Mouse (Mus musculus): Measurements from ENCODE around the gene Gphn.

DNA sequence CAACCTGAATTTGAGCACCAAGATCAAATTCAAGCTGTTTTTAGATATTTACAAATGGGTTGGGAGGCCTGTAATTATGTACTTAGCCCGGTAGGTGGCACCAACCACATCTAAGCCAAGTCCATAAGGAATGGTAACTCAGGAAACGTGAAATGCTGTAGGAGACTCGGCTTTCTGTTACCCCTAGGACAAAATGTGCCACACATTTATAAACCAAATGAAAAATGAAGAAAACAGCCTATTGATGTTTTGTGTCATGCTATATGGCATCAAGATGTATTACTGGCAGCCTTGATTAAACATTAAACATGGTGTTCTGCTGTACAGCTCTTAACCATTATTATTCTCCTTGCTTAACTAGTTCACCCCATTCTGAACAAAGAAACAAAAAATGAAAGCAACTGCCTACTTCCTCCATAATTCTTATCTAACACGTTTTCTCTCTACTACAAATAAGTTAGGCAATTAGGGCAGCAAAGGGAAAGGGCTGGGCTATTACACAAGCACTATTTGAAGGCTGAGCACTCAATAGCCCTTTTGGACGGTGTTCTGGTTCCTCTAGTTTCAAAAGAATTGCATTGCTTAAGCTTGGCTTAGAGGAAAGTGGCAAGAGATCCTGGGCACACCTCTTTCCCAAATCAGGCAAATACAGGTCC lies 20.1 kb upstream of the Gphn start:
- TF ChIP-seq CTCF (IDR thresholded peaks at IDR 0.05; ENCODE audit: low read depth), result peak; percentile 89
- TF ChIP-seq EP300 (optimal IDR thresholded peaks at IDR 0.05), result peak; percentile 62

Data from stomach, postnatal 0 days (tissue).